Mouse (Mus musculus) neural tube, embryonic 14.5 days (tissue): ENCODE measurements at regions not wholly inside any gene's neighbourhood (a gene's known extent, or its start where the extent isn't known, plus 50 kb on each side); places are given as distances from the start of the nearest gene placed in this dataset.

ENCODE experiments used
- ATAC-seq: fragments of 200-750 bp; cut with Nextera tagmentation; 2 replicates; pipeline ENCODE4 v1.8.0; 2017; ENCODE audit warnings: low read depth, mild to moderate bottlenecking, moderate TSS enrichment, moderate library complexity
- H3K27ac ChIP-seq: fragments of 300-500 bp; sonication (generic); 2 replicates; pipeline ENCODE4 v1.5.1; 2014; ENCODE audit warnings: low read depth, mild to moderate bottlenecking, control low read depth, low read length, moderate library complexity, mixed read lengths
- H3K27me3 ChIP-seq: fragments of 300-500 bp; sonication (generic); 2 replicates; pipeline ENCODE4 v1.6.1; 2014; ENCODE audit warnings: low read length; ENCODE audit not compliant: control insufficient read depth, insufficient read depth
- H3K36me3 ChIP-seq: fragments of 300-500 bp; sonication (generic); 2 replicates; pipeline ENCODE4 v1.6.1; 2014; ENCODE audit warnings: low read length, mixed read lengths; ENCODE audit not compliant: control insufficient read depth, insufficient read depth
- H3K4me1 ChIP-seq: fragments of 300-500 bp; sonication (generic); 2 replicates; pipeline ENCODE4 v1.6.1; 2014; ENCODE audit warnings: low read length; ENCODE audit not compliant: control insufficient read depth, insufficient read depth
- H3K4me2 ChIP-seq: fragments of 300-500 bp; sonication (generic); 2 replicates; pipeline ENCODE4 v1.6.1; 2014; ENCODE audit warnings: mild to moderate bottlenecking, low read depth, low read length, control low read depth
- H3K4me3 ChIP-seq: fragments of 300-500 bp; sonication (generic); 2 replicates; pipeline ENCODE4 v1.5.1; 2014; ENCODE audit warnings: low read depth, low read length, control low read depth, mixed read lengths
- H3K9ac ChIP-seq: fragments of 300-500 bp; sonication (generic); replicated peaks from 2 replicates; pipeline ENCODE4 v1.6.1; 2014; ENCODE audit warnings: low read depth, mild to moderate bottlenecking, control low read depth, low read length, mixed read lengths
- H3K9me3 ChIP-seq: fragments of 300-500 bp; sonication (generic); 2 replicates; pipeline ENCODE4 v1.6.1; 2016; ENCODE audit warnings: low read length; ENCODE audit not compliant: control insufficient read depth
- WGBS: fragments of 180-500 bp; shearing (Covaris S2); extraction: QIAGEN DNeasy Blood & Tissue Kit; methylation state at CpG from one replicate; pipeline ENCODE4 v1.1.7; 2014; 5-methylcytosine and 5-hydroxymethylcytosine counted together

DNA sequence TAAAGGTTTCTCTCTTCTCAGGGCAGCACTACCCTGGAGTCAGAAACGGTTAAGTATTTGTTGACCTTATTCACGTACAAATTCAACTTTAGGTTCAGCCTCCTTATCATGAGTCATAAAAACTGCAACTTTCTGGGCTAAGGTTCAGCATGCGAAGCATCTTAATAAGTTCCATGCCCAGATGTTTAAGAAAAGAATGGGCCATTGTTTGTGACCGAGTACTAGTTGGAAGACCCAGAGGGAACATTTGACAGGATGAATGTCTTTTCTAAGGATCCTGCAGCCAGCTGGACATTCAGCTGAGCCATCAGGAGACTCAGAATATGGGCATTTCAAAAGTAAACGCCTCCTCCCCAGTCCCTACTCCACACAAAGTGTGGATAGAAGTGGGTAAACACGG is 183.5 kb upstream of the Lrig3 start:
- Histone ChIP-seq H3K9ac (no peak overlapping the region), H3K4me3 (no peak overlapping the region), H3K27me3 (no peaks in the 10 kb centered on the region), H3K9me3 (no peaks in the 10 kb centered on the region), H3K27ac (no peak overlapping the region), H3K4me2 (no peak overlapping the region), H3K4me1 (peaks cover 17% of the 10 kb centered on the region), H3K36me3 (no peaks in the 10 kb centered on the region)
- no peak for ATAC-seq
- WGBS = 64% methylated on average over 6 of the region's 6 CpGs

DNA sequence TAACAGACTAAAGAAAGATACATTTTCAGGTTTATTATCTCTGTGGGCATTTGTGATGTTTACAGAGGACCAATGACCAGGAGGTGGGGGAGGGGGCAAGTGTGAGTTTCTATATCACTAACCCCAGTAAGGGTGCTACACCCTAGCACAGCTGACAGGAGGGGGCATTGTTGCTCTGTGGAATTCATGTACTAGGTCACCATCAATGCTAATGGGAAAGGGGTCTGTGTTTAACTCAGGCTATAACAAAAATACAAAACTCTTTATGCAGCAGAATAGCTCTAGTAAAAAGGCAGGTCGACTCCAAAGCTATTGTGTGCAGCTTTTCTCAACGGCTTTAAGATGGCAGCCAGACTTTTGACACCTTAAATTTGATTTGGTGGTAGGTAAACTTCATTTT is 181.1 kb upstream of the Lrig3 start:
- peaks cover 20% of the 10 kb centered on the region for H3K4me1 ChIP-seq
- no peak overlapping the region for H3K4me3 ChIP-seq
- WGBS = 18% methylated on average over 2 of the region's 2 CpGs
- no peaks in the 10 kb centered on the region for H3K36me3 ChIP-seq
- H3K4me2 ChIP-seq = no peak overlapping the region
- H3K27me3 ChIP-seq = no peaks in the 10 kb centered on the region
- H3K9ac ChIP-seq = no peak overlapping the region
- no peaks in the 10 kb centered on the region for H3K9me3 ChIP-seq
- peak; percentile 76; the same call in 1 of the 2 replicates for ATAC-seq
- no peak overlapping the region for H3K27ac ChIP-seq

DNA sequence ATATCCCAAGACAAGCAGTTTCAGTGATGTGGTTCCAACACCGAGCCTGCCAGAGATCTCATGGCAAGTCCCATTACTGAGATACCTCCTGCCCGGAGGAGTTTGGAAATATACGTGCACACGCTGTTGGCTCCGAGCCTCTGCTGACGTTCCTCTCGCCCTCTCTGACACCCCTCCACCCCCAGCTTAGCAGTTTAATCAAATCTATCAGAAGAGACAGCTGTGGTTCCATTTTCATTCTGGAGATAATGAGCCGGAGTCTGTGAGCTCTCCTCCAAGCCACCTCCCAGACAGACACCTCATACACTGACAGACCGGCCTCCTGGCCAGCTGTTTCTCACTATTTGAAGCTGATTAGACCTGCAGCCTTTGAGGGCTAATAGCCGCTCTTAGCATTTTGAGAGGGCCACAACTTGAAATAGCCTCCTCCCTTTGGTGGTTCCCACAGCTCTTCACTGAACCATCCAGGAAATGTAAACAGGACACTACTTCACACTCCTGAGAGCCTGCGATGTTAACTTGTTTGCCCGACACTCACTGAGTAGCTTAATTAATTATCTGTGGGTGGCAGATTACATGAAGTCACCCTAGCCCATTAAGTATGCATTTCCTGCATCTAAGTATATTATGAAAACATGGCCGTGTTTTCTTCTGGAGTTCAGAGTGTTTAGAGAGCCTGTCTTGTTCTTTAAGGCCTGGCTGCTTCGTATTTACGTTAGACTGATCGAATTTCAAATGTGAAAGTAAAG is 180.3 kb upstream of the Lrig3 start:
- Histone ChIP-seq H3K4me2 (no peak overlapping the region; the same call in 1 of the 2 replicates), H3K4me1 (peaks cover 20% of the 10 kb centered on the region), H3K9ac (no peak overlapping the region), H3K27me3 (no peaks in the 10 kb centered on the region), H3K27ac (peak overlapping the region; percentile 22; the same call in 1 of the 2 replicates), H3K9me3 (no peaks in the 10 kb centered on the region), H3K36me3 (no peaks in the 10 kb centered on the region), H3K4me3 (no peak overlapping the region)
- ATAC-seq = peak; percentile 43; the same call in 1 of the 2 replicates
- 13% methylated on average over 16 of the region's 16 CpGs for WGBS

DNA sequence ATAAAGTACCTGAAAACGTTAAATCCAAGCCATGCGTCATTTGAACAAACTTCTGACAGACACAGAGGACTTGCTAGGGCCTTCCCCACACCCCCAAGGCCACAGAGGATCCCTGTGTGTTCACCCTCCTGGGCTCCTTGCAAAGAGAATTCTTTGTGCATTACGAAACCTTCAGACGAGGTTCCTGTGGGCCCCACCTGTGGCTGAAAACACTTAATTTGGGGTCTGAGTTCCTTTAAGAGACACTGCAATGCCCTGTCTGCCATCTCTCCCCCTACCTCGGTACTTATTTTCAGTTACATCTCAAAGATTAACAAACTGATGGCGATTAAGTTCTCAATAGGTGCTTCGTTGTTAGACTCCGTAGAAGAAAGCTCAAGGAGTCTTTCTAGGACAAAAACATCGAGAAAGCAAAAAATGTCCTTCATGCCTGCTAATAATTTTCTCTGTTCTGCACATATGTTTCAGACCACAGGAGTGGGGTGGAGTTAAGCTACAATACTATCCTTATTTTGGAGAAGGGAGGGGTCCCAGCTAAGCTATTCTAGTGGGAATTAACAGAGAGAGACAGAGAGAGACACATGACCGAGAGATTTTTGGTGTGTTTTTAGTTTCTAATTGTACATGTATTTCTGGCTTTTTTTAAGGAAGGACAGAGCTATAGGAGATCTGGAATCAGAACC is 179.6 kb upstream of the Lrig3 start:
- Histone ChIP-seq H3K4me1 (peaks cover 20% of the 10 kb centered on the region), H3K9me3 (no peaks in the 10 kb centered on the region), H3K27me3 (no peaks in the 10 kb centered on the region), H3K36me3 (no peaks in the 10 kb centered on the region), H3K4me2 (peak overlapping the region; percentile 56), H3K9ac (no peak overlapping the region), H3K27ac (no peak overlapping the region), H3K4me3 (peak overlapping the region; percentile 19; the same call in 1 of the 2 replicates)
- 17% methylated on average over 10 of the region's 10 CpGs for WGBS
- ATAC-seq = no peak

DNA sequence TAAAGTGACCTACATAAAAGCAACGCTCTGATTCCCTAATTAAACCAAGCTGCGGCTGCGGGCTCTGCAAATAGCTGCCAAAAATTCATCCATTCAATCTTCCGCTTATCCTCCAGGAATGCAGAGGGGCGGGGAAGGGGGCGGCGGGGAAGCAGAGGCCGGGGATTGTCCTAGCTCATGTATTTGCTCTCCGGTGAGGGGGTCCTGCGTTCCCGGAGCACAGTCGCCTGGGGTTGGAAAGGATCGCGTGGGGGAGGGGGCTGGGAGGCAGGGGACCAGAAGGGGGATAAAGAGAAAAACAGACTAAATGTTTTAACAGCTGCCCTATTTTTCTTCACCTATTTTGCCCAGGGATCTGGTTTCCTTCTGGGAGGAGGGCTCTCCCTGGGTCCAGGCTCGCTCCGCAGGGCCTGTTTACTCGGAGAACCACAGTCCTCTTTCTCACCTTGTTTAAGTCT is 179.1 kb upstream of the Lrig3 start:
- Histone ChIP-seq H3K4me2 (peak overlapping the region; percentile 56), H3K4me3 (peak overlapping the region; percentile 19; the same call in 1 of the 2 replicates), H3K4me1 (peaks cover 20% of the 10 kb centered on the region), H3K9ac (0 out of 2 replicates have a peak overlapping the region, but pooled peaks have one; percentile 3), H3K27me3 (no peaks in the 10 kb centered on the region), H3K36me3 (no peaks in the 10 kb centered on the region), H3K9me3 (no peaks in the 10 kb centered on the region), H3K27ac (no peak overlapping the region)
- under 1% methylated on average over 17 of the region's 17 CpGs for WGBS
- ATAC-seq = peak; percentile 78; the same call in 1 of the 2 replicates

DNA sequence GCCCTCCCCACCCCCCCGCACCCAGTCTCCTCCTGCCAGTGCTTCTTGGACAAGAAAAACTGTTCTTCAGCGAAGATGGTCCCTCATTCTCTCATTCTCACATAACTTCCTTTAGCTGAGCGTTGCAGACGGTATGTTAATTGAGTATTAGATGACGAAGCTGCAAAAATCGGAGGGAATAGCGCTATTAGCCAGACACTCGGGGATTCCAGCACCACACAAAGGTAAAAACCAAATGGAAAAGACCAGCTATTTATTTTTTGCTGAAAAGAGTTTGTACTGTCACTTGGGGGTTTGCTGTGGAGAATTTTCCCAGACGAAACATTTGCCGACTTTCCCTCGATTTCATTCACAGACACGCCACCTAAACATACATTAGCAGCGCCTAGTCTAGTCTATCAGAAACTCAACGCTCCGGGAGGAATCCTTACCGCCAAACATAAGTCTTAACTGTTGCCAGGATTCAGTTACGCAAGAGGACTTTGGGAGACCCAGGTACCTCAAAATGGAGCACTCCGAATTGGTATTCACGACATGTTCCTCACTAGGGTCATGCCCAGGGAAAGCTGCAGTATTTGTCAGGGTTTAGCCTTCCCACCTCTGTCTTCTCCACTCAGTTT is 178.4 kb upstream of the Lrig3 start:
- 42% methylated on average over 19 of the region's 19 CpGs for WGBS
- H3K9me3 ChIP-seq = no peaks in the 10 kb centered on the region
- no peak for ATAC-seq
- H3K4me2 ChIP-seq = peak overlapping the region; percentile 56
- no peaks in the 10 kb centered on the region for H3K27me3 ChIP-seq
- peaks cover 20% of the 10 kb centered on the region for H3K4me1 ChIP-seq
- H3K4me3 ChIP-seq = peak overlapping the region; percentile 19; the same call in 1 of the 2 replicates
- H3K27ac ChIP-seq = no peak overlapping the region
- no peaks in the 10 kb centered on the region for H3K36me3 ChIP-seq
- no peak overlapping the region for H3K9ac ChIP-seq

DNA sequence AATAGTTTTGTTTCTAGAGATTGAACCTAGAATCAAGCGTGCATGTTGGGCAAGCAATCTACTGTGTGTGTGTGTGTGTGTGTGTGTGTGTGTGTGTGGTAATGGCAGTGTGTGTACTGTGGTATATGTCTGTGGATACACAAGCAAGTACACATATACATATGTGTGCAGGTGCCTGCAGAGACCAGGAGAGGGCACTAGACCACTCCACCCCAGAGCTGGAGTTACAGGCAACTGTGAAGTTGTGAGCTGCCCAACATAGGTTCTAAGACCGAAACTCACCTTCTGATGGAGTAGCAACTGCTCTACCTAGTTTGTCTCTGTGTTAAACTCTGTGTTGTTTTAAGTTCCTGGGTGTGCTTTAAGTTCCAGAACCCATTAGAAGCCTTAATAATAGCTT is 177.7 kb upstream of the Lrig3 start:
- Histone ChIP-seq H3K9me3 (no peaks in the 10 kb centered on the region), H3K27me3 (no peaks in the 10 kb centered on the region), H3K4me3 (no peak overlapping the region), H3K4me2 (no peak overlapping the region), H3K9ac (no peak overlapping the region), H3K36me3 (no peaks in the 10 kb centered on the region), H3K27ac (no peak overlapping the region), H3K4me1 (peaks cover 20% of the 10 kb centered on the region)
- WGBS = 96% methylated on average over 2 of the region's 2 CpGs
- no peak for ATAC-seq

DNA sequence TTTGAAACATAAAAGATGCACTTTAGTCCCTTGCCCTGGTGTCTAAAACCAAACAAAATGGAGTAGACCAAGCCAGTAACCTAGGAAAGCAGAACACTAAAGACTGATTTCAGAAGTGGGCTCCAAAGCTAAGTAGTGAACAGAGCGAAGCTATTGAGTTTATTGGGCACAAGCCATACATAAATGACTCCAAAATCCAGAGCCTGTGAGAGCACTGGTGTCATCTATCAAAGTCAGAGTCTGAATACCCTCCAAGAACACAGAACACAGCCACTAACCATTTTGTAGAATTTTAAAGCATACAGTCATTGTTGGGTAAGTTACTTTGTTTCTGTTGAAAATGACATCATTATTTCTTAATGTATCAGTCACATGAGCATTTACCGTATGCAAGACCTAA is 175.0 kb upstream of the Lrig3 start:
- ATAC-seq = no peak
- Histone ChIP-seq H3K9me3 (no peaks in the 10 kb centered on the region), H3K27ac (no peak overlapping the region), H3K4me3 (no peak overlapping the region), H3K4me1 (peaks cover 15% of the 10 kb centered on the region), H3K36me3 (no peaks in the 10 kb centered on the region), H3K27me3 (no peaks in the 10 kb centered on the region), H3K4me2 (no peak overlapping the region), H3K9ac (no peak overlapping the region)
- 75% methylated on average over 2 of the region's 2 CpGs for WGBS

DNA sequence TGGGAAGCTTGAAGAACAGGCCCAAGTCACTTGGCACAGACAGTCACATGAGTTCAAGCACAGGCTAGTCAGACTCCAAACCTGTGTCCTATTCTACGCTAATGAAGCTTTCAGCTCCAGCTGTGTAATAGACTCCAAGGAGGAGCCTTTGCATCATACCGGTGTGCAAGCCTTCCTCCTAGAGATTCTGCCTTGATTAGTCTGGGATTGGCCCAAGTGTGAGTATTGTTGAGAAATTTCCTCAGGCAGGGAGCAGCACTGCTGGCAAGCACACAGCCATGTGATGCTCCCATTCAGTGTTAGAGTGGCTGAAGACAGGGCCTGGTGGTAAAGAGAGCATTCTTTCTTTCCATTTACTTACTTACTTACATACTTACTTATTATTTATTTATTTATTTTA is 171.5 kb upstream of the Lrig3 start:
- no peak overlapping the region for H3K27ac ChIP-seq
- H3K4me2 ChIP-seq = no peak overlapping the region
- no peaks in the 10 kb centered on the region for H3K9me3 ChIP-seq
- no peaks in the 10 kb centered on the region for H3K36me3 ChIP-seq
- H3K27me3 ChIP-seq = no peaks in the 10 kb centered on the region
- H3K9ac ChIP-seq = no peak overlapping the region
- no peak overlapping the region for H3K4me3 ChIP-seq
- ATAC-seq = no peak
- no peaks in the 10 kb centered on the region for H3K4me1 ChIP-seq
- WGBS = 88% methylated on average over 2 of the region's 2 CpGs
